Mouse (Mus musculus): ENCODE data around the gene Fnbp1. TPM values are rescaled to one million over a fixed set of nuclear protein-coding genes. Genes with fewer than 3 reads are reported as not detected.
A peak's percentile ranks its signal among the peaks of the same experiment; 100 is the strongest.

Fnbp1 gene
- polyA plus RNA-seq, 1 experiment = 101 TPM

DNA sequence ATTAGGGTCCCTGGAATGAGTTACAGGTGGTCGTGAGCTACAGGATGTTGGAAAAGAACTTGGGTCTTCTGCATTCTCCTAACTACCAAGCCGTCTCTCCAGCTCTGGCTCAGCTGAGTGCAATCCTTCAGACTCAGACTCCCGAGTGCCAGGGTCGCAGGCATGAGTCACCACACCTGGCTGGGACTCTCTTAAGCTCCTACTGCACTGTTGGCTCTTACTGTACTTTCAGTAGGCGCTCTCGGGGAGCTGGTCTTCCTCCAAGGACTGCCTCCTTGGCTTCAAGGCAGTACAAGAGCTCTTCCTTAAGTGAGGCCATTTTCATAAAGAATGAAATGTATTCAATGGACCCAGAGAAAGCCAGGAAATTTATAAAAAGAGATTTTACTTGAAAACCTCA, 100.4 kb downstream of the Fnbp1 start:
- DNase-seq (ENCODE audit: extremely low spot score in 1 of 2, low spot score in 1 of 2) = peak in 1 of 2 experiments; percentile 42

DNA sequence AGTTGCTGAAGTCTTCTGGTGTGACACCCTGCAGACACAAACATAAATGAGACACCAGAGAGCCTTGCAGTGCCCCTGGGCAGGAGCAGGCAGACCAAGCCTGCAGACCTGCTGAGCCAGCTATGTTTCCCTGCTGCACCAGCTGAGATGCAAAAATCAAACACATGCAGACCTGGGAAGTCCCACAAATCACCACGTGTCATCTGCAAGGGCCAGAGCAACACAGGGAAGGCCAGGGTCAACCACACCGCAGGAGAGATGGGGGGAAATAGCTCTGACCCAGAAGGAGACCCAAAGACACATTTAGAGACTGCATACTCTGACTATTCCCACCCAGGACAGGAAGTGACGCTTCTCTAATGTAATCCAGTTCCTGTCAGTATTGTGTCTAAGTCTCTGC, 101.3 kb downstream of the Fnbp1 start:
- no peak for DNase-seq (ENCODE audit: extremely low spot score in 1 of 2, low spot score in 1 of 2)

- no peak for DNase-seq (ENCODE audit: extremely low spot score in 1 of 2, low spot score in 1 of 2)
Measured at GRCm38 (mm10) chr2:31040043-31040442, 101.8 kb downstream of the Fnbp1 start.

- DNase-seq (ENCODE audit: extremely low spot score in 1 of 2, low spot score in 1 of 2) = no peak
Measured at GRCm38 (mm10) chr2:31036811-31037210, 105.0 kb downstream of the Fnbp1 start.

GRCm38 (mm10) chr2:31031972-31032371, 109.8 kb downstream of the Fnbp1 start:
- DNase-seq (ENCODE audit: extremely low spot score in 1 of 2, low spot score in 1 of 2) = no peak

DNA sequence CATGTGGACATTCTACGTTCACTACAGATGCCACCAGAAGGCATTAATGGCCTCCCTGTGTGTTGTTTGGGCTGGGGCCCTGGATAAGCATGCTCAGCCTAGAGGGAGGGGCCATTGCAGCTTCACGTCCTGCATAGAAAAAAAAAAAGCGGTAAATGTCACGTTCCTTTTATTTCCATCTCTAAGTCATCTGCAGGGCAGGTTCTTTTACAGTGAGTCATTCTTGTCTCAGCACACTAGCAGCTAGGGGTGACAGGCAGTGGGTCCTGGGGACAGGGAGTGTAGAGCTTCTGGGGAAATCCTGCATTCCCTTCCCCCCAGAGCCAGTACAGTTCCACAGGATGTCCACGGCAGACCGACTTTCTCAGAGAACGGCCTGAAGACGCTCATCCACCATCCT, 115.2 kb downstream of the Fnbp1 start:
- DNase-seq (ENCODE audit: extremely low spot score in 1 of 2, low spot score in 1 of 2) = no peak

DNA sequence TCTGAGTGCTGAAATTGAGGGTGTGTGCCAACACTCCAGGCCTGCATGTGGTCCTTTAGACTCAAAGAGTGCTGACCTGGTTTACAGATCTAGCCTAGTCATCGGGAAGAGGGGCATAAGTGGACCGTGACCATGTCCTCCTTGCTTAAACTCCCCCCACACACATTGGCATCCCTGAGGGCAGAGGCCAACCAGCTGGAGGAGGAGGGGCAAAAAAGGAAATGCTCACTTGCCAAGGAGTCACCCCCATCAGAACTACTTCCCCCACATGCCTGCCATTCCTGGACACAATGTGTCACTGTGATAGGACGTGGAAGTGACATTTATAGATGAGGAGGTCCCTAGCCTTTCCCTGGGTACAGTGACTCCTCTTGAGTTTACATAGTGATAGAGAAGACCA, 116.3 kb downstream of the Fnbp1 start:
- DNase-seq (ENCODE audit: extremely low spot score in 1 of 2, low spot score in 1 of 2) = no peak

DNA sequence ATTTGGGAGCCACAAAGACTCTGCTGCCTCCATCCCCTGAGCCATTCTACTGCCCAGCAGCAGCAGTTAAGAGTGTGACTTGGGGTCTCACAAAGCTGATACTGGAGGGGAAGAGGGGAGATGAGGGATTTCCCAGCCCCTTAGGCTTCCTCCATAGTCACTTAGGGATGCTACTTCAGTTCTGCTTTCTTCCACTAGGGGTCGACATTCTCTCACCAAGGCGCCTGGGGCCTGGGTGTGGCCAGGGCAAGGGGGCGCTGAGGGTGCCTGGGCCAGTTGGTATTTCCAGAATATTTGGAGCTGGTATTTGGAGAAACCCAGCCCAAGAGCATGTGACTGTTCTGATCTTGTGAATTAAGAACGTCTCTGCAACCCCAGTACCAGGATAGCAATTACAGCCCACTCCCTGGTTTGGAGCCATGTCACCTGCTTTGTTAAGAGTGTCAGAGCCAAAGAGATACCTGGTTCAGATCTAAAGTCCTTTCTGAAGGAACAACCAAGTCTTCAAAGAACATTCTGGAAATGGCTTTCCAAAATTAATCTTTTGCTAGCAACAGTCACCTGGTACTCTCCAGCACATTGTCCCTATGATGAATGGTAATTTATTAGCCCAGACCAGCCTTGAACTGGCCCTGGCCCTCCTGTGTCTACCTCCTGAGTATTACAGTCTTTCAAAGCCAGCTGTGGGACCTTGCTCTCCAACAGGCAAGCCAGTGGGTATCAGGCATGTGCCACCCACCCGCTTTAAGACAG, 117.0 kb downstream of the Fnbp1 start:
- DNase-seq (ENCODE audit: extremely low spot score in 1 of 2, low spot score in 1 of 2) = peak; percentile 29 to 90

GRCm38 (mm10) chr2:31023940-31024339, 117.9 kb downstream of the Fnbp1 start:
- DNase-seq (ENCODE audit: extremely low spot score in 1 of 2, low spot score in 1 of 2) = no peak

DNA sequence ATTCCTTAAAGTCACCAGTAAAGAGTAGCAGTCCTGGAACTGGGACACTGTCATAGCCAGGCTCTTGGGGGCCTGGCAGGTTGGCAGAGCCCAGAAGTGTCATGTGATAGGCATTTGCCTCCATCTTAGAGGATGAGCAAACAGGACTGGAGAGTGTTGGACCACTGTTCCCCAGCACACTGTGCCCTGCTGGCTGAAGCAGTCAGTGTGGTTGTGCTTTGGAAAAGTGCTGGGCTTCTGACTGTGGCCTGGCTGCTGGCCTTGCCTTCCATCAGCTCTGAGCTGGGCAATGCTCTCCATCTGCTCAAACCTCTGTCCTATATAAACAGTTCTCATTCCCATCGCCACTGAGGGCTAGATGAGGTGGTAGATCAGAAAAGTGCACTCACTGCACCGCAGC, 121.6 kb downstream of the Fnbp1 start:
- no peak for DNase-seq (ENCODE audit: extremely low spot score in 1 of 2, low spot score in 1 of 2)

DNA sequence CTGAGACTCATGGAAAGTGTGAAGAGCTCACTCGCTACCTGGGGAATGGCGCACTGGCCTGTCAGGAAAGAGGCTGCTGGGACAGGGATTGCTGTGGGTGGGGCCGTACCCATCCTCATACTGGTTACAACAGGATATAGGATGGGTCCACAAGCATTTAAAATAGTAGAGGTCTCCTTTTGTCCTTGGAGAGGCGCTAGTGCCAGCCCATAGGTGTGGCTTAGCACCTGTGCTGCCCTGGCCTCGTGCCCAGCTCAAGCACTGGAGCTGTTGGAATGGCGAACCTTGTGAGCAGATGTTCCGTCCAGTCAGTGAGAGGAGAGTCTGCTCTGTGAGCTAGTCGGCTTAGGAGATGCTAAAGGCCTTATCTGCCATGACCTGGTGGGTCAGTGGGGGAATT, 122.8 kb downstream of the Fnbp1 start:
- DNase-seq (ENCODE audit: extremely low spot score in 1 of 2, low spot score in 1 of 2) = no peak

DNA sequence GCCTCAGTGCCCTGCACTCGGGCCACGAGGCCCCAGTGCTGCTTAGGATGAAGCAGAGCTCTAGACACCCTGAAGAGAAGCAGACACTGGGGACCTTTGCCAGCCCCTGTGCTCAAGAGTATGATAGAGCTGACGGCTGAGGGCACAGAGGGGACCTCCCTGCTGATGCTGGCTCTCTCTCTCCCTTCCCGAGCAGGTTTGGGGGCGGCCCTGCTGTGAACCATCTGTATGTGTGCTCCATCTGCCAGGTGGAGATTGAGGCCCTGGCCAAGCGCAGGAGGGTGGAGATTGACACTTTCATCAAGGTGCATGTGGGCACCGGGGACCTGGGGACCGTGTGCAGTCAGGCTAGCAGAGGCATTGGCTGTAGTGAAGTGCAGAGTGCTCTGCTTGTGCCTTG, 123.3 kb downstream of the Fnbp1 start:
- DNase-seq (ENCODE audit: extremely low spot score in 1 of 2, low spot score in 1 of 2) = no peak

DNA sequence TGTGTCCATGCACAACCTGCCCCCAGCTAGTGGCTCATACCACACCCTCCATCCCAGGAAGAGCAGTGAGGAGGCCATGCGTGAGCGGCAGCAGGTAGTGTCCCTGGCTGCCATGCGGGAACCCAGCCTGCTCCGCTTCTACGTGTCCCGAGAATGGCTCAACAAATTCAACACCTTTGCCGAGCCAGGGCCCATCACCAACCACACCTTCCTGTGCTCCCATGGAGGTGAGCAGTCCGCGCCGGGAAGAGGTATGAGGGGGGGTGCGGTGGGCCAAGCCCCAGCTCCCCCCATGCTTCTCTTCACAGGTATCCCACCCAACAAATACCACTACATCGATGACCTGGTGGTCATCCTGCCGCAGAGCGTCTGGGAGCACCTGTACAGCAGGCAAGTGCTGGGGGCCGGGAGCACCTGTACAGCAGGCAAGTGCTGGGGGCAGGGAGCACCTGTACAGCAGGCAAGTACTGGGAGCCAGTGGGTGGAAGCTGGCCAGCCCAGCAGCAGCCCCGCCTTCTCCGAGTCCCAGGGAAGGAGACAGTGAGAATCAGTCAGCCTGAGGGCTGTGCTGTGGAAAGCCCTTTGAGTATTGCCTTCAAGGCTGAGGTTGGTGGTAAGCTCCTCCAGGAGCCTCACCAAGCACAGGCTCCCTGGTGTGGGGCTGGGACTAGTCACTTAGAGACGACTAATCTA, 124.0 kb downstream of the Fnbp1 start:
- no peak for DNase-seq (ENCODE audit: extremely low spot score in 1 of 2, low spot score in 1 of 2)

GRCm38 (mm10) chr2:31013371-31014120, 128.3 kb downstream of the Fnbp1 start:
- no peak for DNase-seq (ENCODE audit: extremely low spot score in 1 of 2, low spot score in 1 of 2)

GRCm38 (mm10) chr2:31007208-31007607, 134.6 kb downstream of the Fnbp1 start:
- no peak for DNase-seq (ENCODE audit: extremely low spot score in 1 of 2, low spot score in 1 of 2)

- no peak for DNase-seq (ENCODE audit: extremely low spot score in 1 of 2, low spot score in 1 of 2)
Measured at GRCm38 (mm10) chr2:31006434-31006833, 135.4 kb downstream of the Fnbp1 start.

GRCm38 (mm10) chr2:31005453-31005852, 136.4 kb downstream of the Fnbp1 start:
- DNase-seq (ENCODE audit: extremely low spot score in 1 of 2, low spot score in 1 of 2) = no peak

DNA sequence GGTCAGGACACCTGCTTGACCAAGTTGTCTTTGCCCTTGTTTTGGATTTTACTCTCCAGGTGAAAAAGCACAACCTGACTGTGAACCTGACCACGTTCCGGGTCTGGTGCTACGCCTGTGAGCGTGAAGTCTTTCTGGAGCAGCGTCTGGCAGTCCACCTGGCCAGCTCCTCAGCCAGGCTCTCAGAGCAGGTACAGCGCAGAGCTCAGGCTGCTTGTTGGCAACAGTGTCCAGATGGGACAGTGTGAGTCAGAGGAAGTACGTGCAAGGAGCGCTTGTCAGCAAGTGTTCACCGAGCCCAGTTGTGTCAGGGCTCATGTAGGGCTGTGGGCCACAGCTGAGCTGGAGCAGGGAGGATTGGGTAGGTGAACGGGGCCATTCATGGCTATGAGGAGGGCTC, 139.0 kb downstream of the Fnbp1 start:
- DNase-seq (ENCODE audit: extremely low spot score in 1 of 2, low spot score in 1 of 2) = no peak

DNA sequence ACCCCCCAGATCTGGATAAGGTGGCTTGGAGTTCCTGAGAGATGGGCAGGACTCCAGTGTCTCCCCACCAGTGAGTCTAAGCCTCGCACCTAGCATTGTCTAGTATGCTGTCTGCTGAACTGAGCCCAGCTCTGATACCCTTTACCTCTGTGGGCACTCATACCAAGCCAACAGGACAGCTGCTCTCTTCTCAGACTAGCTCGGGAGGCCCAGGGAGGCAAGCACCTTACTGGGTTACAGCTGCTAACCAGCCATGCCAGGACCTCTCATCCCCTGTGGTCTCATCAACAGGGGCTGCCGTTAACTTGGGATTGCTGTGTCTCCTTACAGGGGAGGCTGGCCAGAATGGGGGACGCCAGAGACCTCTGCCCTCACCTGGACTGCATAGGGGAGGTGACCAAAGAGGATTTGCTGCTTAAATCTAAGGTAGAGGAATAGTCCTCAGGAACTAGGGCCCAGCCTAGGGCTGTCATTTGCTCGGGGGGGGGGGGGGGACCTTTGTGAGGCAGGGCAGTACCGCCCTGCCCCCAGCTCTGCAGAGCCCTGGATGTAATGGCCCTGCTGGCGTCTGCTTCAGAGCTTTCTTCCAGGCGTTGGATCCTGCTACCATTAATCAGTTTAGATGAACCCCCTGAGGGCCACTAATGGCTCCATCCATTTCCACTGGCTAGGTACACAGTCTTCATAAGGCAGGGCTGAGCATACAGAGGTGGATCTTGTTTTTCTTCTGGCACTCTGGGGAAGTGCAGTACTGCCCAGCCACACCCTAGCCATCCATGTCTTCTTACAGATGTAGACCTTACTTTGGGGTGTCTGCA, 143.2 kb downstream of the Fnbp1 start:
- no peak for DNase-seq (ENCODE audit: extremely low spot score in 1 of 2, low spot score in 1 of 2)

DNA sequence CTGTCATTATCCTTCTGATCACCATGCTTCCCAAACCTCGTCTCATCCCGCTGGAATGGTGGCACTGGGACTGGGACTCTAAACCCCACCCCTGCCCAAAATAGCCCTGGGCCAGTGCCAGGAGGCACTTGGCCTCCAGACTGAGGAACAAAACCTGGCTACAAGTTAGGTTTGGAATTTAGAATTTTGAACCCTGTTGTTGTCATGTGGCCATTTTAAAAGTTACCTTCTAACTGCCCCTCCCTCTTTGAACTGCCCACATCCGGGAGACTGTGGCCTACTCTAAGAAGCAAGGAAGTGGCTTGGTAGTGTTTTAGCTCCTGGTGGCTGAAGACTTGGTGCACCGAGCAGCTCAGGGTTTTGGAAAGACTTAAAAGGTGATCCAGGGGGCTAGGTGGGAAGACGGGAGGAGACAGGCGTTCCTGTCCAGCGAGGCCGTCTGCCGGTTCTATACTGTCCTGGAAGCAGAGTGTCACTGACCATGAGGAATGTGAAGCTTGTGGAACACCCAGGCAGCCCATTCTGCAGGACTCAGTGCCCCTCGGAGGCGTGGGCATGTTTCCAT, 146.3 kb downstream of the Fnbp1 start:
- DNase-seq (ENCODE audit: extremely low spot score in 1 of 2, low spot score in 1 of 2) = no peak

Measured in frontal cortex, adult 2 months (tissue).